Mouse (Mus musculus) lung, embryonic 15.5 days (tissue): Measurements from ENCODE around the gene Tmcc1. TPM values are rescaled to one million over a fixed set of nuclear protein-coding genes. Genes with fewer than 3 reads are reported as not detected.

Experiments used
- ATAC-seq: fragments of 200-750 bp; cut with Nextera tagmentation; 2 replicates; pipeline ENCODE4 v1.8.0; 2017; ENCODE audit warnings: moderate number of reproducible peaks, borderline replicate concordance; ENCODE audit not compliant: low FRiP score, low TSS enrichment; ENCODE audit errors: extremely low read depth
- H3K27ac ChIP-seq: fragments of 300-500 bp; sonication (generic); 2 replicates; pipeline ENCODE4 v1.5.1; 2015; ENCODE audit warnings: moderate library complexity, mild to moderate bottlenecking, inconsistent platforms
- H3K27me3 ChIP-seq: fragments of 300-500 bp; sonication (generic); 2 replicates; pipeline ENCODE4 v1.6.1; 2015; ENCODE audit warnings: inconsistent platforms
- H3K36me3 ChIP-seq: fragments of 300-500 bp; sonication (generic); 2 replicates; pipeline ENCODE4 v1.6.1; 2015; ENCODE audit warnings: inconsistent platforms
- H3K4me1 ChIP-seq: fragments of 300-500 bp; sonication (generic); 2 replicates; pipeline ENCODE4 v1.6.1; 2015; ENCODE audit warnings: inconsistent platforms
- H3K4me2 ChIP-seq: fragments of 300-500 bp; sonication (generic); 2 replicates; pipeline ENCODE4 v1.6.1; 2015; ENCODE audit warnings: inconsistent platforms, mild to moderate bottlenecking, moderate library complexity
- H3K4me3 ChIP-seq: fragments of 300-500 bp; sonication (generic); 2 replicates; pipeline ENCODE4 v1.5.1; 2015; ENCODE audit warnings: mild to moderate bottlenecking, inconsistent platforms
- H3K9ac ChIP-seq: fragments of 300-500 bp; sonication (generic); 2 replicates; pipeline ENCODE4 v1.6.1; 2015; ENCODE audit warnings: inconsistent platforms
- H3K9me3 ChIP-seq: fragments of 300-500 bp; sonication (generic); 2 replicates; pipeline ENCODE4 v1.6.1; 2016; ENCODE audit warnings: inconsistent platforms
- WGBS: fragments of 180-500 bp; shearing (Covaris S2); methylation state at CpG from one replicate; pipeline ENCODE4 v1.1.7; 2015; 5-methylcytosine and 5-hydroxymethylcytosine counted together
- polyA plus RNA-seq: library from polyadenylated mRNA; unstranded; fragments of >200 nt; fragmentation: Nextera tagmentation; extraction: Ambion mirVana; gene quantifications from 2 replicates; pipeline ENCODE4 v1.2.1, GENCODE M21; 2015

The Tmcc1 gene
- polyA plus RNA-seq, 1 experiment from 2014 or later: 13.2 TPM

- 69% methylated on average over 2 of the region's 2 CpGs for whole genome bisulfite sequencing
Measured at GRCm38 (mm10) chr6:116038222-116038621, 155.1 kb downstream of the Tmcc1 start.

GRCm38 (mm10) chr6:116037281-116037831 is 155.9 kb downstream of the Tmcc1 start:
- H3K9ac ChIP-seq: no peak overlapping the region
- no peaks in the 10 kb centered on the region for H3K36me3 ChIP-seq
- no peaks in the 10 kb centered on the region for H3K27me3 ChIP-seq
- no peak for ATAC-seq
- no peak overlapping the region for H3K27ac ChIP-seq
- H3K9me3 ChIP-seq: no peaks in the 10 kb centered on the region
- no peaks in the 10 kb centered on the region for H3K4me1 ChIP-seq
- H3K4me3 ChIP-seq: no peak overlapping the region
- no peak overlapping the region for H3K4me2 ChIP-seq
- WGBS: 88% methylated on average over 5 of the region's 5 CpGs

More at GRCm38 (mm10) chr6:116038222-116038621, 155.1 kb downstream of the Tmcc1 start:
- Histone ChIP-seq H3K4me2 (no peak overlapping the region), H3K27ac (no peak overlapping the region), H3K4me1 (no peaks in the 10 kb centered on the region), H3K4me3 (no peak overlapping the region), H3K36me3 (no peaks in the 10 kb centered on the region), H3K27me3 (no peaks in the 10 kb centered on the region), H3K9ac (no peak overlapping the region), H3K9me3 (no peaks in the 10 kb centered on the region)
- ATAC-seq: no peak

GRCm38 (mm10) chr6:116036555-116036954 is 156.7 kb downstream of the Tmcc1 start:
- Histone ChIP-seq H3K4me1 (no peaks in the 10 kb centered on the region), H3K4me2 (no peak overlapping the region), H3K27ac (no peak overlapping the region), H3K9me3 (no peaks in the 10 kb centered on the region), H3K27me3 (no peaks in the 10 kb centered on the region), H3K9ac (no peak overlapping the region), H3K4me3 (no peak overlapping the region), H3K36me3 (no peaks in the 10 kb centered on the region)
- no peak for ATAC-seq
- WGBS: 88% methylated on average over 2 of the region's 2 CpGs

- H3K4me2 ChIP-seq: no peak overlapping the region
- no peak overlapping the region for H3K27ac ChIP-seq
- no peaks in the 10 kb centered on the region for H3K9me3 ChIP-seq
- no peak overlapping the region for H3K4me3 ChIP-seq
- WGBS: 87% methylated on average over 5 of the region's 5 CpGs
- no peak overlapping the region for H3K9ac ChIP-seq
- H3K36me3 ChIP-seq: no peaks in the 10 kb centered on the region
- ATAC-seq: no peak
- no peaks in the 10 kb centered on the region for H3K4me1 ChIP-seq
- no peaks in the 10 kb centered on the region for H3K27me3 ChIP-seq
Measured at GRCm38 (mm10) chr6:116031052-116031451, 162.2 kb downstream of the Tmcc1 start.

GRCm38 (mm10) chr6:116024666-116025065 is 168.6 kb downstream of the Tmcc1 start:
- Histone ChIP-seq H3K9ac (no peak overlapping the region), H3K4me1 (no peaks in the 10 kb centered on the region), H3K9me3 (peaks cover 8% of the 10 kb centered on the region), H3K27ac (no peak overlapping the region), H3K4me3 (no peak overlapping the region), H3K4me2 (no peak overlapping the region), H3K27me3 (no peaks in the 10 kb centered on the region), H3K36me3 (peaks cover 5% of the 10 kb centered on the region; the same call in 1 of the 2 replicates)
- 89% methylated on average over 4 of the region's 4 CpGs for WGBS
- no peak for ATAC-seq

- H3K4me1 ChIP-seq: no peaks in the 10 kb centered on the region
- H3K4me2 ChIP-seq: no peak overlapping the region
- H3K9me3 ChIP-seq: peaks cover 8% of the 10 kb centered on the region
- no peaks in the 10 kb centered on the region for H3K27me3 ChIP-seq
- no peak overlapping the region for H3K27ac ChIP-seq
- WGBS: 81% methylated on average over 9 of the region's 9 CpGs
- ATAC-seq: no peak
- no peak overlapping the region for H3K9ac ChIP-seq
- peaks cover 5% of the 10 kb centered on the region; the same call in 1 of the 2 replicates for H3K36me3 ChIP-seq
- no peak overlapping the region for H3K4me3 ChIP-seq
Measured at GRCm38 (mm10) chr6:116021961-116022485, 171.3 kb downstream of the Tmcc1 start.

- no peak overlapping the region for H3K4me2 ChIP-seq
- no peak overlapping the region for H3K9ac ChIP-seq
- H3K27me3 ChIP-seq: no peaks in the 10 kb centered on the region
- H3K27ac ChIP-seq: no peak overlapping the region
- ATAC-seq: no peak
- H3K4me3 ChIP-seq: no peak overlapping the region
- 88% methylated on average over 3 of the region's 3 CpGs for WGBS
- no peaks in the 10 kb centered on the region for H3K4me1 ChIP-seq
- H3K9me3 ChIP-seq: no peaks in the 10 kb centered on the region
- no peaks in the 10 kb centered on the region for H3K36me3 ChIP-seq
Measured at GRCm38 (mm10) chr6:116015902-116016301, 177.4 kb downstream of the Tmcc1 start.

- H3K4me1 ChIP-seq: 0 out of 2 replicates have a peak, but pooled peaks cover 1% of the 10 kb centered on the region
- H3K4me3 ChIP-seq: no peak overlapping the region
- WGBS: 78% methylated on average over 6 of the region's 6 CpGs
- H3K9ac ChIP-seq: no peak overlapping the region
- no peak for ATAC-seq
- no peaks in the 10 kb centered on the region for H3K27me3 ChIP-seq
- no peaks in the 10 kb centered on the region for H3K9me3 ChIP-seq
- H3K27ac ChIP-seq: no peak overlapping the region
- no peak overlapping the region for H3K4me2 ChIP-seq
- no peaks in the 10 kb centered on the region for H3K36me3 ChIP-seq
Measured at GRCm38 (mm10) chr6:116014111-116014510, 179.2 kb downstream of the Tmcc1 start.

- Histone ChIP-seq H3K36me3 (no peaks in the 10 kb centered on the region), H3K27me3 (no peaks in the 10 kb centered on the region), H3K9ac (no peak overlapping the region), H3K9me3 (no peaks in the 10 kb centered on the region), H3K4me1 (0 out of 2 replicates have a peak, but pooled peaks cover 2% of the 10 kb centered on the region), H3K27ac (no peak overlapping the region), H3K4me3 (no peak overlapping the region), H3K4me2 (no peak overlapping the region)
- WGBS: 45% methylated on average over 3 of the region's 3 CpGs
- ATAC-seq: no peak
Measured at GRCm38 (mm10) chr6:116013687-116014086, 179.6 kb downstream of the Tmcc1 start.

- no peak overlapping the region for H3K27ac ChIP-seq
- H3K9me3 ChIP-seq: no peaks in the 10 kb centered on the region
- no peak overlapping the region for H3K9ac ChIP-seq
- no peak for ATAC-seq
- no peaks in the 10 kb centered on the region for H3K27me3 ChIP-seq
- 2% methylated on average over 6 of the region's 6 CpGs for WGBS
- H3K4me3 ChIP-seq: no peak overlapping the region
- no peaks in the 10 kb centered on the region for H3K36me3 ChIP-seq
- H3K4me1 ChIP-seq: peaks cover 28% of the 10 kb centered on the region
- no peak overlapping the region for H3K4me2 ChIP-seq
Measured at GRCm38 (mm10) chr6:116010541-116010940, 182.7 kb downstream of the Tmcc1 start.

GRCm38 (mm10) chr6:116009426-116009825 is 183.9 kb downstream of the Tmcc1 start:
- 57% methylated on average over 12 of the region's 12 CpGs for WGBS
- Histone ChIP-seq H3K9ac (no peak overlapping the region), H3K4me1 (peaks cover 37% of the 10 kb centered on the region), H3K9me3 (no peaks in the 10 kb centered on the region), H3K27me3 (no peaks in the 10 kb centered on the region), H3K36me3 (no peaks in the 10 kb centered on the region), H3K27ac (peak overlapping the region; percentile 41; the same call in 1 of the 2 replicates), H3K4me3 (no peak overlapping the region), H3K4me2 (no peak overlapping the region)
- ATAC-seq: no peak

GRCm38 (mm10) chr6:116007561-116008173 is 185.6 kb downstream of the Tmcc1 start:
- H3K9ac ChIP-seq: no peak overlapping the region
- peak overlapping the region; percentile 31; the same call in 1 of the 2 replicates for H3K4me2 ChIP-seq
- H3K4me3 ChIP-seq: no peak overlapping the region
- no peak; the same call in 1 of the 2 replicates for ATAC-seq
- peak overlapping the region; percentile 83; the same call in 1 of the 2 replicates for H3K27ac ChIP-seq
- peaks cover 50% of the 10 kb centered on the region for H3K4me1 ChIP-seq
- H3K27me3 ChIP-seq: no peaks in the 10 kb centered on the region
- H3K9me3 ChIP-seq: no peaks in the 10 kb centered on the region
- H3K36me3 ChIP-seq: no peaks in the 10 kb centered on the region
- WGBS: 23% methylated on average over 9 of the region's 9 CpGs
